Mouse (Mus musculus) forebrain, embryonic 10.5 days (tissue): ENCODE results near the gene Ell2. TPM values are rescaled to one million over a fixed set of nuclear protein-coding genes. Genes with fewer than 3 reads are reported as not detected.
A peak's percentile ranks its signal among the peaks of the same experiment; 100 is the strongest.

Experiments used
- DNase-seq: peaks from one replicate; pipeline ENCODE4 v3.0.0-alpha.2; 2017; ENCODE audit warnings: low spot score; ENCODE audit errors: extremely low spot score
- H3K27ac ChIP-seq: fragments of 300-500 bp; sonication (generic); 2 replicates; pipeline ENCODE4 v1.5.1; 2016; ENCODE audit warnings: mild to moderate bottlenecking
- H3K27me3 ChIP-seq: fragments of 300-500 bp; sonication (generic); 2 replicates; pipeline ENCODE4 v1.6.1; 2016; ENCODE audit warnings: mild to moderate bottlenecking; ENCODE audit not compliant: poor library complexity, severe bottlenecking
- H3K36me3 ChIP-seq: fragments of 300-500 bp; sonication (generic); replicated peaks from 2 replicates; pipeline ENCODE4 v1.6.1; 2016; ENCODE audit warnings: mild to moderate bottlenecking, moderate library complexity
- H3K4me1 ChIP-seq: fragments of 300-500 bp; sonication (generic); 2 replicates; pipeline ENCODE4 v1.6.1; 2016
- H3K4me3 ChIP-seq: fragments of 300-500 bp; sonication (generic); 2 replicates; pipeline ENCODE4 v1.5.1; 2016; ENCODE audit warnings: mild to moderate bottlenecking, moderate library complexity
- H3K9me3 ChIP-seq: fragments of 300-500 bp; sonication (generic); 2 replicates; pipeline ENCODE4 v1.6.1; 2016; ENCODE audit warnings: mild to moderate bottlenecking, moderate library complexity
- WGBS: fragments of 180-500 bp; shearing (Covaris S2); methylation state at CpG from one replicate; pipeline ENCODE4 v1.1.7; 2016; 5-methylcytosine and 5-hydroxymethylcytosine counted together
- polyA plus RNA-seq: library from polyadenylated mRNA; unstranded; fragments of >200 nt; fragmentation: Nextera tagmentation; extraction: Ambion mirVana; gene quantifications from 2 replicates; pipeline ENCODE4 v1.2.1, GENCODE M21; 2016

Ell2 gene
- polyA plus RNA-seq, 1 experiment from 2014 or later = 5.3 TPM

GRCm38 (mm10) chr13:75760859-75761548 lies 54.4 kb downstream of the Ell2 start:
- Histone ChIP-seq H3K36me3 (no peaks in the 10 kb centered on the region), H3K27ac (no peak overlapping the region), H3K27me3 (no peaks in the 10 kb centered on the region), H3K9me3 (no peaks in the 10 kb centered on the region), H3K4me1 (peaks cover 10% of the 10 kb centered on the region), H3K4me3 (no peak overlapping the region)
- no peak for DNase-seq
- WGBS = 97% methylated on average over 4 of the region's 4 CpGs

DNA sequence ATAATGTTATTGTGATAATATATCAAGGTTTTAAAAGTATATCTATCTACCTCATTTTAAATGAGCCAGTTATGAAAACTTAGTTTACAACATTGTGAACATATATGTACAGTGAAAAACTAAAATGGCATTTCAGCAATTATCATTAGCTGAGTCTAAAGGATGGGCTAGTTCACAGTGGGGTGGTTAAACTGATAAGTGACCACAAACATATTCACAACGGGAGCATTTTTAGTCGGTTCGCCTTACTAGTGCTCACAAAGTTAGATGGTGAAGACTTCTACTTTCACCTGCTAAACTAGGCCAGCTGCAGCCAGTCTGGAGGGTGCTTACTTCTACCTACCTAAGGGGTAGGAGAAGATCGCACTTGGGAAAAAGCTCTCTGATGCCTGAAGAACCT lies 56.2 kb downstream of the Ell2 start:
- Histone ChIP-seq H3K27ac (no peak overlapping the region), H3K4me1 (peaks cover 20% of the 10 kb centered on the region), H3K4me3 (no peak overlapping the region), H3K9me3 (no peaks in the 10 kb centered on the region), H3K27me3 (no peaks in the 10 kb centered on the region), H3K36me3 (no peaks in the 10 kb centered on the region)
- no peak for DNase-seq
- 89% methylated on average over 4 of the region's 4 CpGs for WGBS

- Histone ChIP-seq H3K27ac (no peak overlapping the region), H3K4me3 (no peak overlapping the region), H3K4me1 (peaks cover 20% of the 10 kb centered on the region), H3K27me3 (no peaks in the 10 kb centered on the region), H3K9me3 (no peaks in the 10 kb centered on the region), H3K36me3 (no peaks in the 10 kb centered on the region)
- DNase-seq = no peak
- whole genome bisulfite sequencing = 57% methylated on average over 3 of the region's 3 CpGs
Measured at GRCm38 (mm10) chr13:75763280-75763679, 56.7 kb downstream of the Ell2 start.

DNA sequence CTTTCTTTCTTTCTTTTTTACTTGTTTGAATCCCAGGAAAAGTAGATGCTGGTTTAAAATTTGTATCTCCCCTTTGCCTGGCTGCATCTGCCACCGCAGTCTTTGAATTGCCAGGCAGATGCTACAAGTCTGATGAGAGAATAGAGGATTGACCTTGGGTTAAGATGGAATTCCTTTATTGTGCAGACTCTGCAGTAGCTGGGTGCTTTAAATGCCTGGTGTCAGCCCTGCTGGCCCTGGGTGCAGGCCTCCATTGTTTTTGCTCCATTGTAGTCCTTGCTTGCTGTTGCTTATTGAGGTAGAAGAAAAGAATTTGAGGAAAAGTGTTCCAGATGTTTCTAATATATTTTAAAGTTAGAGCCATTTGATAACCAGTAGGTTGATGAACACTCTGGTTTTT lies 59.2 kb downstream of the Ell2 start:
- no peaks in the 10 kb centered on the region for H3K9me3 ChIP-seq
- peaks cover 20% of the 10 kb centered on the region for H3K4me1 ChIP-seq
- no peaks in the 10 kb centered on the region for H3K36me3 ChIP-seq
- WGBS = 26% methylated on average over 1 of the region's 1 CpGs
- H3K27me3 ChIP-seq = no peaks in the 10 kb centered on the region
- 0 out of 2 replicates have a peak overlapping the region, but pooled peaks have one; percentile 67 for H3K27ac ChIP-seq
- DNase-seq = no peak
- no peak overlapping the region for H3K4me3 ChIP-seq

DNA sequence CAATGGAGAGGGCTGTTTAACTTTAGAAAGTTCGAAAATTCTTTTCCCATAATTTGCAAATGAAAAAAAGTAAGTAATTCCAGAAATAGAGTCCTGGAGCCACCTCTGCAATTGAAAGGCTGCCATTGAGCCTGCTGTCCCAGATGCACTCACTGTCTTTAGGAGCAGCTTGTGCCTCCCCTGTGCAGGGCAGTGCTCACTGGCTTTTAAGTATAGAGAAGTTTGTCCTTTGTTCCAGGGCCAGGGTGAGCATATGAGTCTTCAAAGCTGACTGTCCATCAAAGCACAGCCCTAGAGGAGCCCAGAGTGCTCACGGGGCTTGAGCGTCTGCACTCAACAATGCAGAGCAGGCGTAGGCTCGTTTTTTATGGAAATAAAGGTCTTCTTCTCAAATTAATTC lies 59.7 kb downstream of the Ell2 start:
- Histone ChIP-seq H3K4me1 (peaks cover 20% of the 10 kb centered on the region), H3K4me3 (no peak overlapping the region), H3K9me3 (no peaks in the 10 kb centered on the region), H3K27me3 (no peaks in the 10 kb centered on the region), H3K27ac (peak overlapping the region; percentile 67), H3K36me3 (no peaks in the 10 kb centered on the region)
- DNase-seq = no peak
- WGBS = 34% methylated on average over 5 of the region's 5 CpGs

DNA sequence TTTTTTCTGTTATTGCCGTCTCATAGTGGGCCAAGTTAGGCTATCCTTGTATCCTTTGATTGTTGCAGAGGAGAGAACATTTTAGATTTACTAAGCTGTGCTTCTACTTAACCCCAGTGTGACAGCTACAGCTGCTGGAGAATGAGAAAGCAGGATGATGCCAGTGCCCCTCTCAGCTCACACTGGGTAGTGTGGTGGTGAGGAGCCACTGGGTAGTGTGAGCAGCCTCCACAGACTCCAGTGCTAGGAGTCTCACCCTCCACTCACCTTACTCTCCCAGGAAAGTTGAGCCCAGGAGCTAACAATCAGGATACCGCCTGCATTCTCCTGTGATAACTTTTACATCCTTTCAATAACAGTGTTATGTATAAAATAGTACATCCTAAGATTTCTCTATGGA lies 60.4 kb downstream of the Ell2 start:
- 68% methylated on average over 2 of the region's 2 CpGs for WGBS
- DNase-seq = no peak
- Histone ChIP-seq H3K36me3 (no peaks in the 10 kb centered on the region), H3K4me1 (peaks cover 20% of the 10 kb centered on the region), H3K27me3 (no peaks in the 10 kb centered on the region), H3K4me3 (no peak overlapping the region), H3K9me3 (no peaks in the 10 kb centered on the region), H3K27ac (peak overlapping the region; percentile 67; the same call in 1 of the 2 replicates)

DNA sequence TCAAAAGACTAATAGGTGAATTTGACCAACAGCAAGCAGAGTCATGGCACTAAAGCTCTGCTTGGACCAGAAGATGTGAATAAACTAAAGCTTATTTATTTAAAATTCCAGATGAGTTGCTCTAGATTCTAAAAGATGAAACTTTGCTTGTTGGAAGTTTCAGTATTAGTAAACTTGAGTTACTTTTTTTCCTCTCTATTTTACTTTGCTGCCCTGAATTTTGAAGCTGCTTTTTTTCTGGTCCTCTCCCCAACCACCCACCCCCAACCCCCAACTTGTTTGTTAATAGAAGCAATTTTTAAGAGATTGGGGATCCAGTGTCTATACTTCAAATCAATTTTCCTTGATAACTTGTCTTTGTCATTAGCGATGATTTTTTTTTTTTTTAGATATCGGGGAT lies 64.2 kb downstream of the Ell2 start:
- DNase-seq = no peak
- Histone ChIP-seq H3K36me3 (no peaks in the 10 kb centered on the region), H3K4me3 (no peak overlapping the region), H3K4me1 (peaks cover 14% of the 10 kb centered on the region), H3K27ac (no peak overlapping the region), H3K9me3 (no peaks in the 10 kb centered on the region), H3K27me3 (no peaks in the 10 kb centered on the region)
- 97% methylated on average over 2 of the region's 2 CpGs for WGBS

DNA sequence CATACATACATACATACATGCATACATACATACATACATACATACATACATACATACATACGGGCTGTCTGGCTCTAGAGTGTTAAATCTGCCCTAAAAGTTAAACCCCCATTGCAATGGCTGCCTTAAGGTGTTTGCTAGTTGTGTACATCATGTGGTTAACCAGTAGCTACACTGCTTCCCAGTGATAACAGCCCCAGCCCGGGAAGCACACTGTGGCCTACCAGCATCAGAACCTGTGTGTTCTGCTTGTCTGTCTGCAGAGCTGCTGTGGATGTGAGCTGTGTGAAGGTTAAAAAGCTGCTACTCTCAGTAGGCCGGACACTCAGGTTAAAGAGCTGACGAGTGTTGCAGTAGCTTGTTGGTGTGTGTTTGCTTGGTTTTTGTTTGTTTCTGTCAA lies 64.8 kb downstream of the Ell2 start:
- Histone ChIP-seq H3K4me1 (peaks cover 8% of the 10 kb centered on the region), H3K27ac (no peak overlapping the region), H3K4me3 (no peak overlapping the region), H3K9me3 (no peaks in the 10 kb centered on the region), H3K36me3 (no peaks in the 10 kb centered on the region), H3K27me3 (no peaks in the 10 kb centered on the region)
- no peak for DNase-seq
- 90% methylated on average over 4 of the region's 4 CpGs for WGBS

DNA sequence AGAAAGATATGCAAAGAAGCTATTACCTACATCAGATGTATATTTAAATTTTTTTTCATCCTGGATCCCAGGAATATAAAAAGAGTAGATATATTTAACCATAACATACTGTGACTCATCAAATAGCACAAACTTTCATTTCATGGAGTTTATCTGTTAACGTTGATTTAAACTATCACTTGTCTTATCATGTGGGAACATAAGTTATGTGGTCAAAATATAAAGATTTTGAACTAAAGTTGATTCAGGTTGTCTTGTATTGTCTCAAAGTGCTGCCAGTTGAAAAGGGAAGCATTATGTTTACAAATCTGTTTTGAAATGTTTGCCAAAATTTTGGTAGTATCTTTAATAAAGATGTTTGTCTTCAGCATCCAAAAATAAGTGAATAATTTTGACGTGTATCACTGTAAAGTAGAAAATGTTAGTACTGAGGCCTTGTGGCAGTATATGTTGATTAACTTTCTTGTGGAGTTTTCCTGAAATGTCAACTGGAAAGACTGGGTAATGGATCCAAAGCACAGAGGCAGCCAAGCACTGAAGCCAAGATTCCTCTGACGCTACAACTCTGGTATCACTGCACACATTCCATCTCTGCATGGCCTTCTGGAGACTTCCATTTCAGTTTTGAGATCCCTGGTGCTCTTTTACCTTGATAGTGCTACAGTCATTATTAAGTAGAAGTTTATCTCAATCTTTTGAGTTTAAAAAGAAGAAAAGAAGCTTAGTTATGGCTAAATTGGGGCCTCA lies 65.6 kb downstream of the Ell2 start:
- Histone ChIP-seq H3K27me3 (no peaks in the 10 kb centered on the region), H3K4me3 (no peak overlapping the region), H3K9me3 (no peaks in the 10 kb centered on the region), H3K27ac (no peak overlapping the region), H3K4me1 (peaks cover under 1% of the 10 kb centered on the region; the same call in 1 of the 2 replicates), H3K36me3 (no peaks in the 10 kb centered on the region)
- WGBS = 93% methylated on average over 3 of the region's 3 CpGs
- DNase-seq = no peak

DNA sequence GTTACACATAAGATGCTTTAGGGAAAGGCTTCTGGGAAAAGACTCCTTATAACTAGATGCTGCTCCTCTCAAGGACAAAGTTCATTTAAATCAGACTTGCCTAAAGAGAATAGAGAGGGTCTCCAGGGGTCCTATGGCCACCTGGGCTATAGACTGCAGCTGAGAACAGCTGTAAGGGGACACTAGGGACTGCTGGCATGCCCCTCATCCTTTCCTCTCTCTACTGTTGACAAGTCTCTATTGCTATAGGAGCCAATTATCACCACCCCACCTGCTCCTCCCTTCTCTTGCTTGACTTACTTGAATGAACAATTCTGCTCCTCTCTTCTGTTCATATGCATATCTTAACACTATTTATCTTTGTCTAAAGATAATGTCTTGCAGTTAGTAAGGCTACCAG lies 69.4 kb downstream of the Ell2 start:
- no peak overlapping the region for H3K27ac ChIP-seq
- no peak for DNase-seq
- H3K9me3 ChIP-seq = no peaks in the 10 kb centered on the region
- no peak overlapping the region for H3K4me3 ChIP-seq
- H3K4me1 ChIP-seq = no peaks in the 10 kb centered on the region
- H3K27me3 ChIP-seq = no peaks in the 10 kb centered on the region
- no peaks in the 10 kb centered on the region for H3K36me3 ChIP-seq

GRCm38 (mm10) chr13:75776692-75777091 lies 70.1 kb downstream of the Ell2 start:
- Histone ChIP-seq H3K27ac (no peak overlapping the region), H3K9me3 (no peaks in the 10 kb centered on the region), H3K27me3 (no peaks in the 10 kb centered on the region), H3K36me3 (no peaks in the 10 kb centered on the region), H3K4me1 (no peaks in the 10 kb centered on the region), H3K4me3 (no peak overlapping the region)
- DNase-seq = no peak
- 80% methylated on average over 1 of the region's 1 CpGs for WGBS

DNA sequence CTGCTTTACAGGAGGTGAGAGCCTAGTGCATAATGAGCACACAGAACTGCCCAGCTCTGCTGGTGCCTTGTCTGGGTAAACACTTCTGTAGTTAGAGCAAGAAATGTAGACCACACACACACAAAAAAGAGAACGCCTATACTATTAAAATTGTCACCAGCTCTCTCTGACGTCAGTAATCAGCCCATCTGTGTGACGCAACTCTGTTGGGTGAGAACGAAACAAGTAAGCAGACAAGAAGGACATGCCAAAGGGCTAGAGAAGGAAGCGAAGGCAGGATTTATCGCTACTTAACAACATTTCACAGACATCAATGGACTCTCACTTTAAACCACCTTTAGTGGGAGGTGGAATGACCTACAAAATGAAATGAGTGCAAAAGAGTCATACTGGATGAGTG lies 71.6 kb downstream of the Ell2 start:
- Histone ChIP-seq H3K9me3 (no peaks in the 10 kb centered on the region), H3K27ac (no peak overlapping the region), H3K4me1 (no peaks in the 10 kb centered on the region), H3K36me3 (no peaks in the 10 kb centered on the region), H3K4me3 (no peak overlapping the region), H3K27me3 (no peaks in the 10 kb centered on the region)
- no peak for DNase-seq
- WGBS = 95% methylated on average over 6 of the region's 6 CpGs

DNA sequence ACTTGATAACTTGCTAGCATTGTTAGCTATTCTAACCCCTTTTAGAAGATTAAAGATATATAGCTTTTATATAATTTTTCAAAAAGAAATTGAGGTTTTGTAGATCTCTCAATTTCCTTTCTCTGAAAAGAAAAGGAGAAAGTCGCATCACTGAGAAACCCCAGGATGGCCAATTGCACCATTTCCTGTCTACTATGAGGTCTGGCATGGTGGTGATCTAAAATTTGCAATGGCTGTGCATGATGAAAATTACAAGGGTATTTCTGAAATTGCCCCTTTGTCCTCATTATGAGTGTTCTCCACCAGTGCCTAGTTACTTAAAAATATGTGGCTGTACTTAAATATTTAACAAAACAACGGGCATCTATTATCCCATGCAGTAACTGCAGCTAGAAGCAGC lies 72.6 kb downstream of the Ell2 start:
- WGBS = 95% methylated on average over 2 of the region's 2 CpGs
- no peaks in the 10 kb centered on the region for H3K4me1 ChIP-seq

More for the DNA sequence above, 72.6 kb downstream of the Ell2 start:
- no peak for DNase-seq
- Histone ChIP-seq H3K36me3 (no peaks in the 10 kb centered on the region), H3K27ac (no peak overlapping the region), H3K27me3 (no peaks in the 10 kb centered on the region), H3K9me3 (no peaks in the 10 kb centered on the region), H3K4me3 (no peak overlapping the region)
